Mouse (Mus musculus) adrenal gland, postnatal 14 days (tissue): ENCODE data around the gene Rgmb. TPM values are rescaled to one million over a fixed set of nuclear protein-coding genes. Genes with fewer than 3 reads are reported as not detected.

Experiments used
- DNase-seq: peaks from one replicate; pipeline ENCODE4 v3.0.0; 2021; ENCODE audit warnings: mixed read lengths
- total RNA-seq: library from RNA; stranded (reverse); gene quantifications from 2 replicates; pipeline ENCODE4 v1.2.3, GENCODE M21; 2021

Rgmb gene
- total RNA-seq, 1 experiment from 2014 or later: 16.3 TPM

DNA sequence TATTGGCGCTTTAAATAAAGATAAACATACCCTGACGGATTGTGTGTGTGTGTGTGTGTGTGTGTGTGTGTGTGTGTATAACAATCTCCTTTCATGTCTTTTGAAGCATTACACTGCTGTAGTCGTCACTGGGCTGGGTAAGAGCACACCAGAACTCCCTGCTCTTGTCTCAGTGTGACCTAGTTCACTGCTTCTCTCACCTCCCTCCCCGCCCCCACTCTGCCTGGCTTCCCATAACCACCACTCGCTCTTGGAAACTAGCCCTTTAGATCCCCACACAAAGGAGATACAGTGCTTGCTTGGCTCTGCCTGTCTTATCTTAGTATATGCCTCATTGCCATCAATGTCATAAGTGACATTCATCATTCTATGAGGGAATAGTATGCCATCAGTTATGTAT, 54.5 kb downstream of the Rgmb start:
- DNase-seq: peak; percentile 6

DNA sequence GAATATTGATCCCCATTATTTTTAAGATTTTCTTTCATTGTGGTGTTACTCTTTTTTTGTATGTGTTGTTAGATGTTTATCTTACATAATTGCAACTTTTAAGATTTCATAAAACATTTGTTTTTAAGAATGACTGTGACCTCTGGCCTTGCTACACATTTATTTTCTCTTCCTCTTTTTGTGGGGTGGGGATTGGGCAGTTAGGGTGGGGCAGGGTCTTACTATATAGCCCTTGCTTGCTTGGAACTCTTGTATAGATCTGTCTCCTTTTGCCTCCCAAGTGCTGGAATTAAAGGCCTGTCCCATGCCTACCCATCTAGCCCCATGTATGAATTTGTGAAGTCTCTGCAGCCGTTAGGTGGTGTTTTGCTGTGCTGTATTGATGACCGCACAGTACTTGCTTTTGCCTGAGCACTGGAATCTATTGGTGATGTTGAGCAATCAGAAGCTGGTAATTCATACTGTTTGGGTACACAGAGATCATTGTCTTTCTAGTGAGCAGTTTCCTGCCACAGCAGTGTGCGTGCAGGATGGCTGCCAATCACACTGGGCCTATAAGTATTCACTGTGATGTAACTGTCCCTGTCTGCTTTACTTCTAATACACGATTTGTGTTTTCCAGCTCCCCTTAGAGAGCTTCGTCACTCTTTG, 56.1 kb downstream of the Rgmb start:
- DNase-seq: no peak

DNA sequence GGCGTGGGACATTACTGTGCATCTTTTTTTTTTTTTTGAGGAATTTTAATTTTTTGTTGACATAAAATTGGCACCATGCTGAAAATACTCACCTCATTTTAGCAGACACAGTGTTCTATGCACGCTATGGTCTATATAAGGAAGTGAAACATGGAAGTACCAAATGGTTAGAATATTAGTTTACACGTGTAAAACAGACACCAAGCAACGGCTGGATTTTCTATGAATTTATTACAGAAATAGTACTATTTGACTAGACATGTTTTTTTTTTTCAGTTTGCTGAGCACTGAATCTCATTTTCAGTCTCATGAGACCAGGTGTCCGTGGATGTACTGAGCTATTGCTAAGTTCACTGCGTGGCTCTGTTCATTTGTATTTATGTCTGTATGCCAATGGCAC, 56.9 kb downstream of the Rgmb start:
- DNase-seq: no peak

DNA sequence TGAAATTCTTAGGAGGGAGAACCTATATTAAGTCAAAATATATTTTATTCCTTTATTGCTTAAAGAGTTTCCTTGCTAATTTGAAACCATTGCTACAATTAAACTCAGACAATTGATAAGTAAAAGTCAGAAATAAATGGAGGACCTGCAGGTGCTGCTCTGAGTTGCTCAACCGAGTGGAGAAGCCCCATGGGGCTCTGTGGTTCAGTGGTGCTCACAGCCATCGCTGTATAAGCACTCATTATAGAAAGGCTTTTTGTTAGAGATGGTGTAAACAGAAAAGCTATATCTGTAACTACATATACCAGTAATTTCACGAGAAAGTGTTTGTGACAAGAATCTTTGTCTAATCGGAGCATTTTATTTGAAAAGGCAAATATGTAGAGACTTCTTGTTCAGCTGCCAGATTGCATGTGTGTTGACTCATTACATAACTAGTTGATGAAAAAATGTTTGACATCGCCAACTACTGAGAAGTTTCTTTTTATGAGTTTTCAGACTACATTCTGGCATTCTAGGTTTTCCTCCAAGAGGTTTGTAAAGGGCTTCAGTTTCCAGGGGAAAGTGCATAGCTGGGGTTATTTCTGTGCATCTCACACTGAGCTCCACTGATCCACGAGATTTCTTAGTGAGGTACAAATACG, 61.6 kb downstream of the Rgmb start:
- no peak for DNase-seq

DNA sequence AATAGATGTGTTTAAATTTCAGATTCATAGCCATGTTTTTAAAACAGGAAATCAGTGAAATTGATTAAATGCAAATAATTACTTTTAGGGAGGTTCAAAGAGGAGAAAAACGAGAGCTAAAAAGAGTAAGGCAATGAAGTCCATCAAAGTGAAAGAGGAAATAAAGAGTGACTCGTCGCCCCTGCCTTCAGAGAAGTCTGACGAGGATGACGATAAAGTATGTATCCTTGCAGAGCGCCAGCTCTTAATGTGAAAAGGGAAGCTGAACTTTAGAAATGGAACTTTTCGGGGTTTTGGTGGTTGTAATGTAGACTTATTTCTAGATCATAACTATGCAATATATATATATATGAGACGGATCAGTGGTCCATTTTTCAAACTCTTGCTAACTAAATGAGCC, 69.6 kb downstream of the Rgmb start:
- no peak for DNase-seq

Other genes starting within 250 kb of the Rgmb start
- 47.2 and 47.4 TPM in 2 replicates for gene Chd1, start 126.1 kb downstream of the Rgmb start, total RNA-seq